Mouse (Mus musculus): ENCODE measurements around the gene Lman1l. TPM values are rescaled to one million over a fixed set of nuclear protein-coding genes. Genes with fewer than 3 reads are reported as not detected.
A peak's percentile ranks its signal among the peaks of the same experiment; 100 is the strongest.

The Lman1l gene
- polyA plus RNA-seq, 1 experiment from 2014 or later: not detected

- peak within 1 kb of the TSS; percentile 83 for H3K27ac ChIP-seq (ENCODE audit: low read depth)
- WGBS: 1% methylated on average over 58 of the region's 58 CpGs
- peak; percentile 43 for TF ChIP-seq CTCF (IDR thresholded peaks at IDR 0.05; ENCODE audit: low read depth)
- no peaks in the 10 kb centered on the region for H3K9me3 ChIP-seq (ENCODE audit: low read depth, low read length)
- H3K4me2 ChIP-seq: peak within 1 kb of the TSS; percentile 94
- peak within 1 kb of the TSS; percentile 72 for H3K9ac ChIP-seq
- H3K4me1 ChIP-seq (ENCODE audit: insufficient read depth): no peaks in the 10 kb centered on the region
- peak within 1 kb of the TSS; percentile 78 for H3K4me3 ChIP-seq (ENCODE audit: low read depth, low read length)
- DNase-seq: peak; percentile 86
- no peaks in the 10 kb centered on the region for H3K27me3 ChIP-seq (ENCODE audit: insufficient read depth, low read length)
- peaks cover 47% of the 10 kb centered on the region for H3K36me3 ChIP-seq (ENCODE audit: insufficient read depth)
- peak; percentile 85 for ATAC-seq (ENCODE audit: insufficient read depth)
Observed at GRCm38 (mm10) chr9:57589224-57590126, 31.1 kb downstream of the Lman1l start, which contains the start of gene Ulk3. Gene Ulk3 (plus strand): TSS chr9:57589452.

- Histone ChIP-seq H3K27ac (ENCODE audit: low read depth) (no peak overlapping the region), H3K9me3 (ENCODE audit: low read depth, low read length) (no peaks in the 10 kb centered on the region), H3K36me3 (ENCODE audit: insufficient read depth) (peaks cover 72% of the 10 kb centered on the region), H3K4me2 (no peak overlapping the region), H3K9ac (no peak overlapping the region), H3K4me1 (ENCODE audit: insufficient read depth) (no peaks in the 10 kb centered on the region), H3K4me3 (ENCODE audit: low read depth, low read length) (no peak overlapping the region), H3K27me3 (ENCODE audit: insufficient read depth, low read length) (no peaks in the 10 kb centered on the region)
- no peak for TF ChIP-seq CTCF (IDR thresholded peaks at IDR 0.05; ENCODE audit: low read depth)
- WGBS: 77% methylated on average over 3 of the region's 3 CpGs
- ATAC-seq (ENCODE audit: insufficient read depth) (no peak), DNase-seq (no peak)
Observed at GRCm38 (mm10) chr9:57584991-57585390, 35.6 kb downstream of the Lman1l start.

DNA sequence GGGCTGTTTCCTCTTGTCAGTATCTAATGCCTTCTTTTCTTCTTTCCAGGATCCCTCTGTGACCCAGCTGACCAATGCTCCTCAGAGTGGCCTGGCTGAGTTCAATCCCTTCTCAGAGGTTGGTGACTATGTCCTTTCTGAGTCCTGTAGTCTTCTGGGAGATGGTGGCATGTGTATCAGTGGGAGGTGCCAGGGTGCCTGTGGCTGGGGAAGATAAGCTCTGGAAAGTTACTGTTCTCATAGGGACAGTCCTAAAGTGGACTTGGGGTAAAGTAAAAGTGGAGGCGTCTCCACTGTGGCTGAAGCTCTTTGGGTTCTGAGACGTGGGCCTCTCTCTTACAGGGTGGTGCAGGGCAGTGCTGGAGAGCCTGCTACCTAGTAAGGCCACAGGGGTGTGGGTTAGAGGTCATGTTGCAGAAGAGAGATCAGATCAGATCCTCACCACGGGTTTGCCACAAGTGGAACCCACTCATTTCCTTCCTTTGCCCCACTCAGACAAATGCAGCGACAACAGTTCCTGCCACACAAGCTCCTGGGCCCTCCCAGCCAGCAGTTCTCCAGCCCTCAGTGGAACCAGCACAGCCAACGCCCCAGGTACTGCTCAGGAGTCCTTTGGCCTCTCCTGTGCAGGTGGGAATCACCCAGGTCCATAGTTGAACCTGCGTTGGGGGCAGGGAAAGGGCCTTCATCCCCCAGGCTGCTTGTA is 43.3 kb downstream of the Lman1l start:
- no peaks in the 10 kb centered on the region for H3K9me3 ChIP-seq (ENCODE audit: low read depth, low read length)
- no peak overlapping the region for H3K4me2 ChIP-seq
- no peak overlapping the region for H3K4me3 ChIP-seq (ENCODE audit: low read depth, low read length)
- no peak for DNase-seq
- no peak for TF ChIP-seq CTCF (IDR thresholded peaks at IDR 0.05; ENCODE audit: low read depth)
- peaks cover 43% of the 10 kb centered on the region for H3K36me3 ChIP-seq (ENCODE audit: insufficient read depth)
- no peaks in the 10 kb centered on the region for H3K27me3 ChIP-seq (ENCODE audit: insufficient read depth, low read length)
- no peaks in the 10 kb centered on the region for H3K4me1 ChIP-seq (ENCODE audit: insufficient read depth)
- ATAC-seq (ENCODE audit: insufficient read depth): no peak
- 68% methylated on average over 6 of the region's 6 CpGs for WGBS
- H3K27ac ChIP-seq (ENCODE audit: low read depth): no peak overlapping the region
- no peak overlapping the region for H3K9ac ChIP-seq

DNA sequence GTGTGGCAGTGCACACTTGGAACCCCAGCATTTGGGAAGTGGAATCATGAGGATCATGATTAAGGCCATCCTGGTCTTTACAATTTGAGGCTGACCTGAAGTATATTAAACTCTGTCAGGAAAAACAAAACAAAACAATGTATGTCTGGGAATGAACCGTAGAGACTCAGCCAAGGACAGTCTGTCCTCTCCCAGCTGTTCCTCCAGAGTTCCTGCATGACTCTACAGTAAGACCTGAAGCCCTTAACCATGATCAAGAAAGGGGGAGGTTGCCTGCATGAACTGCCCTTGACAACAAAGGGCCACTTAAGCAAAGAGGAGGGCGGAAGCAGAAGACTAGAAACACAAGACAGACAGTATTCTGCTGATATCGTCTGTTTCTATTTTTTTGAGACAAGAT is 45.0 kb downstream of the Lman1l start:
- no peak for DNase-seq
- H3K4me1 ChIP-seq (ENCODE audit: insufficient read depth): no peaks in the 10 kb centered on the region
- TF ChIP-seq CTCF (IDR thresholded peaks at IDR 0.05; ENCODE audit: low read depth): no peak
- no peak overlapping the region for H3K9ac ChIP-seq
- H3K9me3 ChIP-seq (ENCODE audit: low read depth, low read length): no peaks in the 10 kb centered on the region
- no peak overlapping the region for H3K4me3 ChIP-seq (ENCODE audit: low read depth, low read length)
- peaks cover 36% of the 10 kb centered on the region for H3K36me3 ChIP-seq (ENCODE audit: insufficient read depth)
- H3K4me2 ChIP-seq: no peak overlapping the region
- WGBS: 66% methylated on average over 3 of the region's 3 CpGs
- no peak overlapping the region for H3K27ac ChIP-seq (ENCODE audit: low read depth)
- ATAC-seq (ENCODE audit: insufficient read depth): no peak
- no peaks in the 10 kb centered on the region for H3K27me3 ChIP-seq (ENCODE audit: insufficient read depth, low read length)

DNA sequence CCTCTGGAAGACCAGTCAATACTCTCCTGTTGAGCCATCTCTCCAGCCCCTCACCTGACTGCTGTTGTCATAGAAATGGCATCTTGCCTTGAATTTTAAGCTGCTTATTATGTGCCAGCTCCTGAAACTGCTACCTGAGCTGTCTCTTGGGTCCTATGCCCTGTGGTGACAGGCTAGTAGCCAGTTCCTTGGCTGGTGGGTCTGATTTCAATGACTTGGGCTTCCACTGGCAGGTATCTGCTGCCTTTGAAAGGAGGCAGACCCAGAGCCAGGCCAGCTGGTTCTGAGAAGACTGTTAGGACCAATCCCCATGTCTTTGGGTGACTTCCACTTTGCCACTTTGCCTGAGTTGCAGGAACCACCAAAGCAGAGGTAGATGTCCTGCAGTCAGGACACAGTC is 46.2 kb downstream of the Lman1l start:
- no peak for TF ChIP-seq CTCF (IDR thresholded peaks at IDR 0.05; ENCODE audit: low read depth)
- Histone ChIP-seq H3K9me3 (ENCODE audit: low read depth, low read length) (no peaks in the 10 kb centered on the region), H3K9ac (no peak overlapping the region), H3K36me3 (ENCODE audit: insufficient read depth) (peaks cover 35% of the 10 kb centered on the region), H3K4me2 (no peak overlapping the region), H3K4me3 (ENCODE audit: low read depth, low read length) (no peak overlapping the region), H3K4me1 (ENCODE audit: insufficient read depth) (no peaks in the 10 kb centered on the region), H3K27ac (ENCODE audit: low read depth) (no peak overlapping the region), H3K27me3 (ENCODE audit: insufficient read depth, low read length) (no peaks in the 10 kb centered on the region)
- no peak for DNase-seq
- no peak for ATAC-seq (ENCODE audit: insufficient read depth)

- Histone ChIP-seq H3K27ac (ENCODE audit: low read depth) (no peak overlapping the region), H3K27me3 (ENCODE audit: insufficient read depth, low read length) (no peaks in the 10 kb centered on the region), H3K4me3 (ENCODE audit: low read depth, low read length) (no peak overlapping the region), H3K4me1 (ENCODE audit: insufficient read depth) (no peaks in the 10 kb centered on the region), H3K36me3 (ENCODE audit: insufficient read depth) (peaks cover 29% of the 10 kb centered on the region), H3K9ac (no peak overlapping the region), H3K4me2 (no peak overlapping the region), H3K9me3 (ENCODE audit: low read depth, low read length) (no peaks in the 10 kb centered on the region)
- TF ChIP-seq CTCF (IDR thresholded peaks at IDR 0.05; ENCODE audit: low read depth): no peak
- WGBS: 89% methylated on average over 6 of the region's 6 CpGs
- DNase-seq: no peak
- no peak for ATAC-seq (ENCODE audit: insufficient read depth)
Observed at GRCm38 (mm10) chr9:57568500-57568899, 52.1 kb downstream of the Lman1l start.

- peak; percentile 51 for TF ChIP-seq CTCF (IDR thresholded peaks at IDR 0.05; ENCODE audit: low read depth)
- peaks cover 29% of the 10 kb centered on the region for H3K36me3 ChIP-seq (ENCODE audit: insufficient read depth)
- H3K27ac ChIP-seq (ENCODE audit: low read depth): no peak overlapping the region
- no peak overlapping the region for H3K4me2 ChIP-seq
- no peaks in the 10 kb centered on the region for H3K27me3 ChIP-seq (ENCODE audit: insufficient read depth, low read length)
- ATAC-seq (ENCODE audit: insufficient read depth) (no peak), DNase-seq (no peak)
- no peaks in the 10 kb centered on the region for H3K9me3 ChIP-seq (ENCODE audit: low read depth, low read length)
- H3K4me1 ChIP-seq (ENCODE audit: insufficient read depth): peaks cover under 1% of the 10 kb centered on the region; the same call in 1 of the 2 replicates
- no peak overlapping the region for H3K9ac ChIP-seq
- 48% methylated on average over 8 of the region's 8 CpGs for WGBS
- no peak overlapping the region for H3K4me3 ChIP-seq (ENCODE audit: low read depth, low read length)
Observed at GRCm38 (mm10) chr9:57566846-57567245, 53.7 kb downstream of the Lman1l start.

Data from lung, embryonic 14.5 days (tissue).